Mouse (Mus musculus): ENCODE results near the gene Tpt1.
A peak's percentile ranks its signal among the peaks of the same experiment; 100 is the strongest.
"Not testable (repeated sequence)": the region's sequence is repeated elsewhere in the genome, so short reads cannot be mapped to it uniquely, and the experiment has no call there.

Tpt1 gene

DNA sequence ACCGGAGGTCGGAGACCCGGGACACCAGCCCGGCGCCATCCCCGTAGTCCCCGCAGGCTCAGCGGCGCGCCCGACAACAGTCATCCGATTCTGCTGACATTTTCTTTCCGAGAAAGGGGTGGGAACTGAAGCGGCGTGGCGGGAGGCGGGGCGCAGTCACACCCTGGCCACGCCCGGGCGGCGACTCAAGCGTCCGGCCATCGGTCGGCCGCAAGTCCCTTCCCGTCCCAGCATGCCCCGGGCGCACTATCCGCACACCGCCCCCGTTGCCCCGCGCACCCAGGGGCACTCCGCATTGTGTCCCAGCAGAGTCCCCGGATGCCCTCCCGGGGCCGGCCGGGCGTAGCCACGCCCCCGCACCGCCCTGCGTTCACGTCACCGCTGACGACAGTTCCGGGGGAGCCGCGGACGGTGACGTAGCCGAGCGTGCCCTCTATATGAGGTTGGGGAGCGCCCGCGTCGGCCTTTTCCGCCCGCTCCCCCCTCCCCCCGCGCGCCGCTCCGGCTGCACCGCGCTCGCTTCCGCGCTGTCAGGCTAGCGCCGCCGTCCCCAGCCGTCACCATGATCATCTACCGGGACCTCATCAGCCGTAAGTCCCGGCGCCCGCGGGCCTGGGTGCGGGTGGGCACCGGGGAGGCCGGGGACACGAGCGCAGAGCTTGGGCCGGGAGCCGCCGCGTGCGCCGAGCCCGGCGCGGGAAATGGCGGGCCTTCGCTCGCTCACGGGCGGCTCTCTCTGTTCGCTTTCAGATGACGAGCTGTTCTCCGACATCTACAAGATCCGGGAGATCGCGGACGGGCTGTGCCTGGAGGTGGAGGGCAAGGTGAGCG is at the start of gene Tpt1:
Gene Tpt1 (plus strand): TSS at position 227 of the 831 bp plus-strand sequence.
- Histone ChIP-seq H3K27me3 (ENCODE audit: control insufficient read depth, insufficient read depth, low read length, poor library complexity, severe bottlenecking) (no peaks in the 10 kb centered on the region), H3K36me3 (ENCODE audit: control insufficient read depth, insufficient read depth, low read length, poor library complexity, severe bottlenecking) (peaks cover 16% of the 10 kb centered on the region)
- DNase-seq (ENCODE audit: low read depth, low spot score) = peak; percentile 99

DNA sequence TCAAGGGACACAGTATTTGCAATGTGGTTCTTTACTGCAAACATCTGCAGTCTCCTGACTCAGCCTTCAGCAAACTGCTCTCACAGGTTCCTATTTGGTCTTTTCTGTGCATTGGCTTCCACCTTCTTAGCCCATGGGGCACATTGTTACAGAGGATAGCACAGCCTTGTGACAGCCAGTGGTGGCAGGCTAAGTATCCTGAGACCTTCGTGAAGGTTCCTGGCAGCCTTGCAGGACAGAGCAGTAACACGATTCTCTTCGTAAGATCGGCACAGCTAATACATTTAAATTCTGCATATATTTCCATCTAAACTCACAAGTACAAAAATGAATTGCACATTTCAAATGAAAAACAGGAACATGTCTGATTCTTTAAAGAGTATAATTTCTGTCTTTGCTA is 49.0 kb upstream of the Tpt1 start:
- DNase-seq (ENCODE audit: low read depth, low spot score) = no peak

DNA sequence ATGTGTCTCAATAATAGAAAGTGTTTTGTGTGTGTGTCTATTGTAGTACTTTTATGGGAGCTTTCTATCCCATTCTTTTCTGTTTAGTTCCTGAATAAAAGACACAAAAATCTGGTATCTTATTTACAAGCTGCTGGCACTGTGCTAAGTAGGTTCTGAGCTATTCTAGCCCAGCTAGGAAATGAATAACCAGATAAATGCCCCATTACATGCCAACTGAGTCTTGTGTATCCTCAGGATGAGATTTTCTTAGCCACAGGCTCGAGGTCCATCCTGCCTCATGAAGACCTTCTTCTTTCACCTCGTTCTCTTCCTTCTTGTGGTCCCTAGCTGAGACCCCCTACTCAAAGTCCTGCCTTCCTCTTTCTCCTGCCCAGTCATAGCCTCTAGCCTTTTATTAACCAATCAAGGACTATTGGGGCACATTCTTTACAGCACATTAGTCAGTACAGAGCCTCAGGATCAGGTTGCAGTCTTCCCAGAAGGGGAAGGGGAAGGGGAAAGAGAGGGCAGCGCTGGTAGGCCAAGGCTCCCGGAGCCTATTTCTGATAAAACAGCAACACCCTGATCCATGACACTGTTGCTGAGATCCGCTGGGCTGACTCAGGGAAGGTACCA is 47.0 kb upstream of the Tpt1 start:
- DNase-seq (ENCODE audit: low read depth, low spot score) = no peak
- Histone ChIP-seq H3K27me3 (ENCODE audit: control insufficient read depth, insufficient read depth, low read length, poor library complexity, severe bottlenecking) (no peaks in the 10 kb centered on the region), H3K36me3 (ENCODE audit: control insufficient read depth, insufficient read depth, low read length, poor library complexity, severe bottlenecking) (no peaks in the 10 kb centered on the region)

More for the DNA sequence above, 49.0 kb upstream of the Tpt1 start:
- H3K27me3 ChIP-seq (ENCODE audit: control insufficient read depth, insufficient read depth, low read length, poor library complexity, severe bottlenecking) = no peaks in the 10 kb centered on the region
- no peaks in the 10 kb centered on the region for H3K36me3 ChIP-seq (ENCODE audit: control insufficient read depth, insufficient read depth, low read length, poor library complexity, severe bottlenecking)

DNA sequence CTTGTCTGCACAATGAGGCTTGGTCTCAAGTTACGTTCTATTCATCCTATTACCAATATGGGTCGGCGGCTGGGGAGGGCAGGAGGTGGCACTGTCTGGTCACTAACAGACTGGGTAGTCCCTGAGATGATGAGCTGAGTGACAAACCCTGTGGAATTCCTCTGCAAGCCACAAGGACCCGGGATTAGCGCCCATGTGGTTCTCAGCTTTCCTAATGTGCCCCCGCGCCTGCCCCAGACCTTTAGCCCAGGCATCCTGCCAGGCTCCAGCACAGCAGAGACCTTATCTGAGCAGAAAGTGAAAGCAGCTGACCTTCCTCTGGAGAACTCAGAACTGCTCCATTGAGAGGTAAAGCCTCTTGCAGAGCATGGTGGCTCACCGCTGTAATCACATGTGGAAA is 37.1 kb upstream of the Tpt1 start:
- Histone ChIP-seq H3K27me3 (ENCODE audit: control insufficient read depth, insufficient read depth, low read length, poor library complexity, severe bottlenecking) (no peaks in the 10 kb centered on the region), H3K36me3 (ENCODE audit: control insufficient read depth, insufficient read depth, low read length, poor library complexity, severe bottlenecking) (no peaks in the 10 kb centered on the region)
- no peak for DNase-seq (ENCODE audit: low read depth, low spot score)

DNA sequence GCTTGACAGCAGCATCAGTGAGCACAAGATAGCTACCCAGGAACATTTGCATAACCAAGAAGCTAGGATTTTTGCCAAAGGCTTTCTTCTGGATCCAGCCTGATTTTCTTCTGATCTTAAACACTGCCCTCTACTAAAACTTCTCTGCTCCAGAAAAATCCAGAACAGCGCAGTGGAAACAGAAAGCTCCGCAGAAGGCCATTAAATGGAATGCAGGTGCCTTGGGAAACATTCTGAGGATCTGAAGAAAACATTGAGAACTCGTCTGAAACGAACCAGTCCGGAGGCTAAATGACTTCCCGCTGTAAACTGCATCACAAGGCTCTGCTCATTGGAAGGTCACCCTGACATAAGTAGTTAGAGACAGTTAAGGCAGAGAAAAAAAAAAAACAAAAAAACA is 35.0 kb upstream of the Tpt1 start:
- no peak for DNase-seq (ENCODE audit: low read depth, low spot score)
- no peaks in the 10 kb centered on the region for H3K36me3 ChIP-seq (ENCODE audit: control insufficient read depth, insufficient read depth, low read length, poor library complexity, severe bottlenecking)
- no peaks in the 10 kb centered on the region for H3K27me3 ChIP-seq (ENCODE audit: control insufficient read depth, insufficient read depth, low read length, poor library complexity, severe bottlenecking)

DNA sequence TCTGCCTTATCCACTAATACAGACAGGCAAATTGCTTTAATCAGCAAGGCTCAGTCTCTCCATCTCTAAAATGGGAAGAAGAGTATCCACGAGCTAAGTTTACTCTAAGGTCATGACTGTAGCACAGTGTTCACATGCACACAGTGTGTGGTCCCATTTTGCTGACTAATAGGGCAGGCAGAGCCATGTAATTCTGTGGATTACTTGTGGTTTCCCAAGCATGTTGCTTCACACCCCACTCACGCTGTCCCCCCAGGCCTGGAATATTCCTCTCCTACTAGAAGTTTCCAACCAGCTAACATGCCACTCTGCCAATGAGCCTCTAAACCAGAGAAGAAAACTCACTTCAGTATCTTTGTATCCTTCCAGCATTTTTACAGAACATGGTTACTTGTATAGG is 26.4 kb upstream of the Tpt1 start:
- no peak for DNase-seq (ENCODE audit: low read depth, low spot score)
- no peaks in the 10 kb centered on the region for H3K27me3 ChIP-seq (ENCODE audit: control insufficient read depth, insufficient read depth, low read length, poor library complexity, severe bottlenecking)
- H3K36me3 ChIP-seq (ENCODE audit: control insufficient read depth, insufficient read depth, low read length, poor library complexity, severe bottlenecking) = no peaks in the 10 kb centered on the region

DNA sequence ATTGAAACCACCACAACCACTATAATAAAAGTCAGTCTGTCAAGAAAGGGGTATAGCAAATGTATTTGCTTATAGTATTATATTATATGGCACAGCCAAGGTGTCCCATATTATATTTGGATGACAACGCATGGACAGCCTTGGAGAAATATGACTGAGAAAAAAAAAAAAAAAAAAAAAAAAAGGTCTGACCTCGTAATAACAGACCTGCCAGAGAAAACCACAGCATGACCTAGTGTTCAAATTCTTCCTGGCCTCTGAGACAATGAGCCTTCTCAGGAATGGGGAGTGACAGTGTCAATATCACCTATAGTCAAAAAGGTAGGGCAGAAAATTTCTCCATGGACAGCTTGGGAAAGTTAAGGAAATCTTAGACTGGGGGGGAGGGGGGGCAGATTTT is 25.6 kb upstream of the Tpt1 start:
- no peak for DNase-seq (ENCODE audit: low read depth, low spot score)
- Histone ChIP-seq H3K36me3 (ENCODE audit: control insufficient read depth, insufficient read depth, low read length, poor library complexity, severe bottlenecking) (no peaks in the 10 kb centered on the region), H3K27me3 (ENCODE audit: control insufficient read depth, insufficient read depth, low read length, poor library complexity, severe bottlenecking) (no peaks in the 10 kb centered on the region)

DNA sequence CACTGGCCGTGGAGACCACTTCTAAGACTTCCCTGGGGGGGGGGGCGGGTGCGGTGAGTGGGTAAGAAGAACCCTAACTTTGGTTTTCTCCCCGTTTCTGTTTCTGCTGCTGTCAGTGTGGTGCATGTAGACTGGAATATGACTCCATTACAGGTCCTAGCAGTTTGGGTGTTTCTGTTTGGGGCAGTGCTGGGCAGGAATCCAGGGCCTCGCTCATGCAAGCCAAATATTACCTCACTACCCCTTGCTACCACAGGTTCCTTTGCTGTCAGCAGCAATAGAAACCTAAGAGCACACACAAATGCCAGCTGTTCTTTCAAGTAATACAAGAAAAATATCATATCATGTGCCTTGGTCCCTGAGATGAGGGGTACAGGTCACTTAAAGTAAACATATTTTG is 24.9 kb upstream of the Tpt1 start:
- no peaks in the 10 kb centered on the region for H3K36me3 ChIP-seq (ENCODE audit: control insufficient read depth, insufficient read depth, low read length, poor library complexity, severe bottlenecking)
- no peaks in the 10 kb centered on the region for H3K27me3 ChIP-seq (ENCODE audit: control insufficient read depth, insufficient read depth, low read length, poor library complexity, severe bottlenecking)
- no peak for DNase-seq (ENCODE audit: low read depth, low spot score)

DNA sequence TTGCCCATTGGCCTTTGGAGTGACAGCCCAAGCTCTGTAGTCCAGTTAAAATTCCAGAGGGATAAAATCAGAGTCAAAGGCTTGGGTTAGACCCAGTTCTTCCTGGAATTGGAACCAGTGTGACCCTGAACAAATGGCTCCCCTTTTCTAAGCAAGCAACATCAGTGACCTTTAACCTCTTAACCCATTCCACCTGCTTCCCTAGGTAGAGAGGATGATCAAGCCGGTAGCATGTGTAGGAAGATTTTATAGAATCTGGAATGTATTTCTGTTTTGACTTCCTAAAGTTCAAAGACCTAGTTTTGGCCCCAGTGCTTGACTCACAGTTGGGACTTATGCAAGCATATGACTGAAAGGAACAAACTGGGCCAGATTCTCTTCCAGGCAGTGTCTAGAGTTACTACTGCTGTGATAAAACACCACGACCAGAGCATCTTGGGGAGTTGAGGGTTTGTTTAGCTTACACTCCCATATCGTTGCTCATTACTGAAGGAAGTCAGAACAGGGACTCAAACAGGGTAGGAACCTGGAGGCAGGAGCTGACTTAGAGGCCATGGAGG is 18.0 kb upstream of the Tpt1 start:
- Histone ChIP-seq H3K27me3 (ENCODE audit: control insufficient read depth, insufficient read depth, low read length, poor library complexity, severe bottlenecking) (no peaks in the 10 kb centered on the region), H3K36me3 (ENCODE audit: control insufficient read depth, insufficient read depth, low read length, poor library complexity, severe bottlenecking) (no peaks in the 10 kb centered on the region)
- no peak for DNase-seq (ENCODE audit: low read depth, low spot score)

DNA sequence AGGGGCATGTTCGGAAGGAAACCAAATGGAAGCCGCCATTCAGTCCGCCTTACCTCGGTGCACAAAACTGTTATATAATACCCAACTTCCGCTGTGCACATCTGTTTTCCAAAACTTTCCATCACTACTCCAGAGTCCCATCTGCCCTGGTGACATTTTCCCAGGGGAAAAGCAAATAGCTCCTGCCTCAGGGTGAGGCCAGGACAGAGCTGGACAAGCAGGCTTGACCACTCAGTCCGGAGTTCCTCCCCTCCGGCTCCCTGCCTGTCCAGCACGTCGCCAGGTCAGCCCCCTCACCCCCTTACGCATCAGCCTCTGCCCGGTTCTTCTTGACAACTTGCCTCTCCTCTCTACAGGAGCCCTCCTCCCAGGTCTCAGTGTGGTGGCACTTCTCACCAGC is 16.7 kb upstream of the Tpt1 start:
- H3K36me3 ChIP-seq (ENCODE audit: control insufficient read depth, insufficient read depth, low read length, poor library complexity, severe bottlenecking) = no peaks in the 10 kb centered on the region
- H3K27me3 ChIP-seq (ENCODE audit: control insufficient read depth, insufficient read depth, low read length, poor library complexity, severe bottlenecking) = no peaks in the 10 kb centered on the region
- no peak for DNase-seq (ENCODE audit: low read depth, low spot score)

DNA sequence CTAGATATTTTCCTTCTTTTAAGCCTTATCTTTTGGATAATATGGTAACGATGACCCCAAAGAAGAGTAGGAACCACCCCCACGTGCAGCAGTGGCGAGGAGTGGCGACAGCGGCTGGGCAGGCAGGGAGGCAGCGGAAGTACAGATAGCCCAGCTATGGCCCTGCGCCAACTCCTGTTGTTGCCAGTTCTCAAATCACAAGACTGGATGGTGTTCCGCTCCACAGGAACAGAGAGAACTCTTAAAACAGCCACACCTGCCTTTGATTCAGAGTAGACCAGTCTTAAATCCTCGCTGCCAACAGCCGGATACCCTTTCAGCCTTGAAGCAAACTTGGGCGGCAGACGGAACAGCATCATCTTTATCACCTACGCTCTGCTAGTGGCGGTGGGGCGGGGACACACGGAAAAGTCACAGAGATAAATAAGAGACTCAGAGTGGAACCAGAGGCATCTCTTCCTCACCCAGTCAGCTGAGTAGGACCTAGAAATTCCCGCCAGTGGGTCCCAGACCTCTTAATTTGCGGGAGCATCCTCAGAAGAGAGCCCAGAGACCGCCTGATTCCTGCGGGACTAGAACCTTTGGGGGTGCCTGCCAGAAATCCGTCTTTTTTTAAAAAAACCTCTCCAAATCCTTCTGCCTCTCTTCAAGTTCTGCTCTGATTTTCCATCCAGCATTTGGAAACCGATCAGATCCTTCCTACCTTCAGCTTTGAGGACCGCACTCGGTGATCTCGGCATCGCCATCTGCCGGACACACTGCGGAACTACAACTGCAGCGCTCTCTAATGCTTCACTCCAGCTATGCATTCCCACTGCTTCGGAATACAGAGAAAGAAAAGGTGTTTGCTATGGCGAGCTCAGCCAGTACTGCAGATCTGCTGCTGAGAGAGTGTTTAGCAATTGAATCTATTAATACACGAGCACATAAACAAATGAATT is 15.8 kb upstream of the Tpt1 start:
- peak; percentile 83 for DNase-seq (ENCODE audit: low read depth, low spot score)
- Histone ChIP-seq H3K27me3 (ENCODE audit: control insufficient read depth, insufficient read depth, low read length, poor library complexity, severe bottlenecking) (no peaks in the 10 kb centered on the region), H3K36me3 (ENCODE audit: control insufficient read depth, insufficient read depth, low read length, poor library complexity, severe bottlenecking) (no peaks in the 10 kb centered on the region)

DNA sequence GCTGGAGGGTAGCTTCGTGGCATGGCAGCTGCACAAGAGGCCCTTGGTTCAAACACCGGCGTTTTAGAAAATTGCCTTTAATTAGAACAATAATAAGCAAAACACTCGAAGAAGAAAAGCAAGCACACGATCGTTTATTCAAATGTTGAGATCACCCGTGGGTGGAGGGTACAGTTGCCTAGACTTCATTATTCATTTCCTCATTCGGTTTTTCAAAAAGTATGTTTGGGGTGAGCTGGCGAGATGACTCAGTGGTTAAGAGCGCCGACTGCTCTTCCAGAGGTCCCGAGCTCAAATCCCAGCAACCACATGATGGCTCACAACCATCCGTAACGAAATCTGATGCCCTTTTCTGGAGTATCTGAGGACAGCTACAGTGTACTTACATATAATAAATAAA is 15.1 kb upstream of the Tpt1 start:
- DNase-seq (ENCODE audit: low read depth, low spot score); H3K36me3 ChIP-seq (ENCODE audit: control insufficient read depth, insufficient read depth, low read length, poor library complexity, severe bottlenecking); H3K27me3 ChIP-seq (ENCODE audit: control insufficient read depth, insufficient read depth, low read length, poor library complexity, severe bottlenecking): not testable (repeated sequence)

DNA sequence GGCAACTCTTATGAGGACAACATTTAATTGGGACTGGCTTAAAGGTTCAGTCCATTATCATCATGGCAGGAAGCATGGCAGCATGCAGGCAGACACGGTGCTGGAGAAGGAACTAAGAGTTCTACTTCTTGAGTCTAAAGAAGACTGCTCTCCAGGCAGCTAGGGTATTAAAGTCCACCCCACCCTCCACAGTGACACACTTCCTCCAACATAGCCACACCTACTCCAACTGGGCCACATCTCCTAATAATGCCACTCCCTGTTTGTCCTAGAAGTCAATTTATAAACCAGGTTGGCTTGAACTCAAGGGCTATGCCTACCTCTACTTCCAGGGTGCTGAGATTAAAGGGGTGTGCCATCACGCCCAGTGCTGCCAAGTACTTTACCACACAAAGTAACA is 12.9 kb upstream of the Tpt1 start:
- no peaks in the 10 kb centered on the region for H3K36me3 ChIP-seq (ENCODE audit: control insufficient read depth, insufficient read depth, low read length, poor library complexity, severe bottlenecking)
- peak; percentile 56 for DNase-seq (ENCODE audit: low read depth, low spot score)
- H3K27me3 ChIP-seq (ENCODE audit: control insufficient read depth, insufficient read depth, low read length, poor library complexity, severe bottlenecking) = no peaks in the 10 kb centered on the region

DNA sequence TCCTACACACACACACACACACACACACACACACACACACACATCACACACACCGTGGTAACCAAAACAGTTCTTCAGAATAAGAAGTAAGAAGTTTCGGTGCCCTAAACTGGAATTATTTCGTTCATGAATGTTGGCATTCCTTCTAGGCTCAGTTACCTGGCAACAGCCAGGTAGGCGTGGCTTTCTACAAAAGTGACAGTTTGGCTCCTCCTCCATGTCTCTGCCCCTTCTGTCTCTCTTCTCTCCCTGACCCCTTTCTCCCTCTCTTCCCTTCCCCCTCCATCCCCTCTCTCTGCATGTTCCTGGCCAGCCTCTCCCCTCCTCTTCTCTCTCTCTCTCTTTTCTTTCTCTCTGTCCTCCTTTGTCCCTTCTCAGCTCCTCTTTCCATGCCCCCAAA is 11.9 kb upstream of the Tpt1 start:
- peak; percentile 36 for DNase-seq (ENCODE audit: low read depth, low spot score)
- no peaks in the 10 kb centered on the region for H3K27me3 ChIP-seq (ENCODE audit: control insufficient read depth, insufficient read depth, low read length, poor library complexity, severe bottlenecking)
- no peaks in the 10 kb centered on the region for H3K36me3 ChIP-seq (ENCODE audit: control insufficient read depth, insufficient read depth, low read length, poor library complexity, severe bottlenecking)

Measured in splenic B cell, adult 2 months (primary cell).